Mouse (Mus musculus) lung, postnatal 4 days (tissue): ENCODE results near the gene Ina.
"Not testable (repeated sequence)": the region's sequence is repeated elsewhere in the genome, so short reads cannot be mapped to it uniquely, and the experiment has no call there.

Experiments used
- DNase-seq, 2 experiments: peaks; one replicate each; pipeline ENCODE4 v3.0.0; 2021

Ina gene

DNA sequence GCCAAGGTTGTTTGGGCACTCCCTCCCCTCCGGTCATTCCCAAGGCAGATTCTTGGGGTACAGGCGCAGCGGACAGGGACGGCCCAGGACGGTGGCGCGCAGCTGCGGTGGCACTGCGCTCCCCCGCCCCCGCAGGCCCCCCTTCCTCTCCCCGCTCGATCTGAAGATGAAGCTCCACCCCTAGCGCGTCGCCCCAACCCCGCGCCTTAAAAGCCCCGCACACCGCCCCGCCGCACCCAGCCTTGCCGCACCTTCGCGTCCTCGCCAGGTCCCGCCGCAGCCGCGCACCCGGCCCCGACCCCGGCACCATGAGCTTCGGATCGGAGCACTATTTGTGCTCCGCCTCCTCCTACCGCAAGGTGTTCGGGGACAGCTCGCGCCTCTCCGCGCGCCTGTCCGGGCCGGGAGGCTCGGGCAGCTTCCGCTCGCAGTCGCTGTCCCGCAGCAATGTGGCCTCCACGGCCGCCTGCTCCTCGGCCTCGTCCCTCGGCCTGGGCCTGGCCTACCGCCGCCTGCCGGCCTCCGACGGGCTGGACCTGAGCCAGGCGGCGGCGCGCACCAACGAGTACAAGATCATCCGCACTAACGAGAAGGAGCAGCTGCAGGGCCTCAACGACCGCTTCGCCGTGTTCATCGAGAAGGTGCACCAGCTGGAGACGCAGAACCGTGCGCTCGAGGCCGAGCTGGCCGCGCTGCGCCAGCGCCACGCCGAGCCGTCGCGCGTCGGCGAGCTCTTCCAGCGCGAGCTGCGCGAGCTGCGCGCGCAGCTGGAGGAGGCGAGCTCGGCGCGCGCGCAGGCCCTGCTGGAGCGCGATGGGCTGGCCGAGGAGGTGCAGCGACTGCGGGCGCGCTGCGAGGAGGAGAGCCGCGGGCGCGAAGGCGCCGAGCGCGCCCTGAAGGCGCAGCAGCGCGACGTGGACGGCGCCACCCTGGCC lies at the start of gene Ina, which contains the start of gene Nt5c2:
TSS of gene Ina (plus strand) at position 252 of the 935 bp plus-strand sequence.
TSS of gene Nt5c2 (minus strand) at position 707 of the 935 bp plus-strand sequence.
- DNase-seq, result peak; percentile 29 to 65

DNA sequence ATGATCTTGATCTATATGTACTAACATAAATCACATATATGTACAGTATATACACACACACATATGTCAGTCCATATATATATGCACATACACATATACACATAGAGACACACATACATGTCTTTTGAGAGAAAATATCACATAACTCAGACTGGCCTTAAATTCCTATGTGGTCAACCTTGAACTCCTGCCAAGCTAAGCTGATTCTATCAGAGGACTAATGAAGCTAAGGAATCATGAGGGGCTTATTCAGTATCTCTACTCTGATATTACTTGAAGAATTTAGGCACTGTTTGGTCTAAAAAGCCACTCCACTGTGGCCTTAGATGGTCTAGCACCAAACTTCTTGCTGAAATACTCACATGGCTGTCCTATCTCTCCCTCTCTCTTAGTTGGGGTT lies 49.0 kb upstream of the Ina start:
- DNase-seq, result no peak

DNA sequence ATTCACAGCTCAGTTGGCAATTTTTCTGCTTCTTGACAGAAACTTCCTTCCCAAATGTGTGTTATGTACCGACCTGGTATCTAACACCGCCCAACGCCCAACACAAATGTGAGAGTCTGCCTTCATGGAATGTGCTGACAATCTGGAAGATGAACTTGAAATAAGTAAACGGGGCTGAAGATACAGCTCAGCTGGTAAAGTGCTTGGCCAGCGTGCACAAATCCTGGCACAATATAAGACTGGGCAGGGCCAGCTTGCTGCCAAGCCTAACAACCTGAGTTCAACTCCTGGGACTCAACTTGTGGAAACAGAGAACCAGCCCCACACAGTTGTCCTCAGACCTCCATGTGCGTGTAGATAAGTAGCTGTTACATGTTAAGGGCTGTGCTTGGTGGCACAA lies 48.2 kb upstream of the Ina start:
- no peak for DNase-seq

DNA sequence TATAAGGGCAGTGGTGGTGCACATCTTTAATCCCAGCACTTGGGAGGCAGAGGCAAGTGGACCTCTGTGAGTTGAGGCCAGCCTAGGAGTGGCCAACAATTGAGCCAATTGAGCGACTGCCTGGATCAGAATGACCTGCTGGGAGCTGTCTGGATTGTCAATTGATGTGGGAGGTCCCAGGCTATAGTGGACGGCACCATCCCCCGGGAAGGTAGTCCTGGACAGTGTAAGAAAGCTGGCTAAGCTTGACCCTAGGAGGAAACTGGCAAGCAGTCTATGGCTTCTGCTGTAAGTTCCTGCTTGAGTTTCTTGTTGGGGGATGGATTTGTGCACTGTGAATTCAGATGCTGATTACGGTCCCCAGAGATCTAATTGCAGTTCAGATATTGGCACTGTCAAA lies 46.6 kb upstream of the Ina start:
- DNase-seq, result no peak

DNA sequence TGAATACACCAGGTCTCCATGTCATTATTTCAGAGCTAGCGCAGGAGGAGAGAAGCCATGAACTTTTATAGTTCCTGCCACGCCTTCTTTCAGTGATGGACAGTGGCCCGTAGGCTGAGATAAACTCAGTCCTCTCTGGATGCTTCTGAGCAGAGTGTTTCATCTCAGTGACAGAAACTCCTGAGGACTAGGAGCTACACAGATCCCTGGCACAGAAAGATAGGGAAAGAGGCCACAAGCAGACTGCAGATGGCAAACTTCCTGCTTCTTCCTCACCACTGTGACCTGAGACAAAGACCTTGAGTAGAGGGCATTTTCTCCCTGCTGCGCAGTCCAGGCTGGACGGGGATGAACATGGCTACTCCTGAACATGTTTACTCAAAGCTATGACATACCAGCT lies 45.7 kb upstream of the Ina start:
- no peak for DNase-seq

DNA sequence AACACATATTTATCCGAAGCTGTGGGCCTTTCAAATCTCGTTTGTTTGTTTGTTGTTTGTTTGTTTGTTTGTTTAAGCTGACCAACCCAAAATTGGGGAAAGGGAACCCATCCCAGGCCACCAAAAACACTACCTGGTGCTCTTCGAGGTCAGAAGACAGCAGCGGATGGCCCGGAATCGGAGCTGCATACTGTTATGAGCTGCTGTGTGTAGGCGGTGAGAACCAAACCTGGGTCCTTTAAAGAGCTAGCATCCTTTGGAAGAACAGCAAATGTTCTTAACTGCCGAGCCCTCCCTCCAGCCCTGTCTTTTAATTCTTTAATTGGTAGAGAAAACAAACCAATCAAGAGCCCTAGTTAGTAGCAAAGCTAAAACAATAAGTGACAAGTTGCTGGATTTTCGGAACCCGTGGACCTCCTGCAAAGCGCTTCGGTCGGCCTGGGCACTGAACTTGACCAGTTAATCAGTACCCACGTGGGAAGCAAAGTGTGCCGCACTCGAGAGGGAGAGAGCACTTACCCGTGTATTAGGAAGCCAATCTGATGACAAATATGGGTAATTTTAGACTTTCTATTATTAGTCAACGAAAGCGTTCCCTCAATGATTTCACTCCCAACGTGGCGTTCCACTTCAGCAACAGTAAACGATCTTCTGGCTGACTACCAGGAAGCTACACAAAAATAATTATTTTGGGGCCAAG lies 45.1 kb upstream of the Ina start:
- peak; percentile 49 to 58 for DNase-seq

DNA sequence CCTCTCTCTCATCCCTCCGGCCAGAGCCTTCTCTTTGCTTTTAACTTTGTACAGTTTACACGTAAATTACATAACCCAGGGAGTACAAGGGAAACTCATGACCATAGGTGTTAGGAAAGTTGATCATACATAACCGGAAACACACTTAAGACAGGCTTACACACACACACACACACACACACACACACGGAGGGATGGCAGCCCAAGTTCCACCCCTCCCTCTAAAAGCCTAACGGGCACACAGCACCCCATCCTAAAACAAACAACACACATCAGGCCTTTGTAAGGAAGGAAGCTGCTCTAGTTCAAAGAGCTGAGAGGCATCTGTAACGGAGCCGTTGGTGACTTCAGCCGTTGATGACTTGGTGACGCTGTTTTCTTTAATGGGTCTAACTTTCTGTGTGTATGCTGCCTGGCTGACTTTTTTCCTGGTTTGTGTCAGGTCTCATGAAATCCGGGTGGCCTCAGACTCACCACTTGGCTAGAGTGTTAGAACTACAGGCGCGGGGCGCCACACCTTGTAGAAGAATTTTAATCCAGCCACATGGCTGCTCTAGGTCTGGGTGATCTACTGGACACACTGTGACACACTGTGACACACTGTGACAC lies 44.3 kb upstream of the Ina start:
- peak; percentile 44 to 59 for DNase-seq

DNA sequence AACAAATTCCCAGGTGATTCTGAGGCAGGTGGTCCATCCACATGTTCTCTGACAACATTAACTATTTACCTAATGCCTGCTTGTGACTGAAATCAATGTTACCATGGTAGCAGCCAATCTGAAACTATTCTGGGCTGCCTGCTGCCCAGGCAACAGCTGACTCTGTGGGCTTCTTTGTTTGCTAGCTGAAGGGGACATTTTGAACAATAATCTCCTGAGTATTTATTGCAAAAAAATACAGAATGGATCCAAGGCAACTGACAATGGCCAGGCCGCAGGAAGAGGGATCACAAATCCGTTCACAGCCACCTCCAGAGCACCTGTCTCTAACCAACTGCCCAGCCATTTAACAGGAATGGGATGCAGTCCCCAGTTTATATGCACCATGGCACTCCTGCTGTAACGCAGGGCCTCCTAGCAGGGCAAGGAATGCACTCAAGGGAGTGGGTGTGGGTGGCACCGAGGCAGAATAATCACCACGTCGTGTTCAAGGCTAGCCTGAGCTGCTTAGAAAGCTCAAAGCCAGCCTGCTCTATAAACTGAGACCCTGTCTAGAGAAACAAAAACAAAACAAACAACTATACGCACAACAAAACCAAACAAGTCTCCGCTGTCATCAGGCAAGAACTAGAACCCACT lies 43.3 kb upstream of the Ina start:
- no peak for DNase-seq

DNA sequence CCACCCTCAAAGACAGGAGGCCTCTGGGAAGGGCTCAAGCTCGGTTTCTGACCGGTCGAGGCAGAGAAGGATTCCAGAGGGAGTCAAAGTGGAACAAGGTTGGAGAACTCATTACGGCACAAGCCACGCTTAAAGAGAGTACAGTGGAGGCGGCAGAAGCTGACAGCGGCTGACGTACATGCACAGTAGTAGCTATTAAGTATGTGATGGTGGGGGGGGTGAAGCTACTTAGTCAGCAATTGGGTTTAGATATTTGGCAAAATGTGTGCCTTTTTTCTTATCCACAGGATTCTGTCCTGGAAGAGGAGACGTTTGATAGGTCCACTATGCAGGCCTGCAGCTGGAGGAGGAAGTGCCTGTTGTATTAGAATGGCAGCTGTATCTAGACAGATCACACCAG lies 42.8 kb upstream of the Ina start:
- DNase-seq, result no peak

DNA sequence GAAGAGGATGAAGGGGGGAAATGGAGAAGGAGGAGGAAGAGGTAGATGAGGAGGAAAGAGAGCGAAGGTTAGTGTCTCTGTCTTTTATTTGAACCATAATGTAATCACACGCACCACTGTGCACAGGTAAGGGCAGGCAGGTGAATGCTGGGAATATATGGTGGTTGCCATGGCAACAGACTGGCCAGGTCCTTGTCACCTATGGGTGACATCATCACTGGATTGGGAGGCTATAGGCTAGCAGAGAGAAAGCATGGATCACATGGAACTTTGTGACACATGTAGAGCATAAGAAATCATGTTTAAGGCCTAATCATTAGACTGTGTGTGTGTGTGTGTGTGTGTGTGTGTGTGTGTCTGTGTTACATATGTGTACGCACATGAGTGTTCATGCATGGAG lies 42.3 kb upstream of the Ina start:
- DNase-seq, result no peak

DNA sequence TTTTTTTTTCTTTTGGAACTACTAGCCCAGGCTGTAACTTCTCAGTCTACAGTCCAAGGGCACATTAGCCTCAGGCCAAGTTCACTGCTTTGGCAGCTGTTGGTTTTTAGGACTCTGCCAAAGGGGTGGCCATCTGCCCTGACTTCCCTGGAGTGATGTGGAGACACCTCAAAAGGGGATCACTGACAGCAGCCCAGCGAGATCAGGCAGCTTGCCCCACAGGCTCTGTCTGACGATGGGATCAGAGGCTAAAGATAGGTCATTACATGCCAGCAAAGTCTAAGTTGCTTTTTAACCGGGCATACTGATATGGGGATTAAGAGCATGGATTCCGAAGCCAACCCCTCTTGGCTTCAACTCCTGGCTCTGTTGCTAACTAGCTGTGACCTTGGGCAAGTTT lies 38.9 kb upstream of the Ina start:
- peak in 1 of 2 experiments; percentile 76 for DNase-seq

DNA sequence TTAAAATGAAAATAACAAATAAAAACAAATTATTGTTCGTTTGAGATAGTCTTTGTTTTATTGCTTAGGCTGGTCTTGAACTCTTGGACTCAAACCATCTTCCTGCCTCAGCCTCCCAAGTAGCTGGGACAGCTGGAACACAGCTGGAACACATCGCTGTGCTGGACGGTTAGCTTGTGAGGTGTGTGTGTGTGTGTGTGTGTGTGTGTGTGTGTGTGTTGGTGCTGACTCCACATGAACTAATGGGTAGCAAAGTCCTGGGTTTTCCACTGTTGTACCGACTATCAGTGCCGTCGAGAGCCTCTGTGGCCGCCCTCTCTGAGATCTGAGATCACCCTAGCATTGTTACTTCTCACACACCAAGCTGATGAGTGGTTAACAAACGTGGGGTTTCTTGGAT lies 38.5 kb upstream of the Ina start:
- DNase-seq, result no peak

DNA sequence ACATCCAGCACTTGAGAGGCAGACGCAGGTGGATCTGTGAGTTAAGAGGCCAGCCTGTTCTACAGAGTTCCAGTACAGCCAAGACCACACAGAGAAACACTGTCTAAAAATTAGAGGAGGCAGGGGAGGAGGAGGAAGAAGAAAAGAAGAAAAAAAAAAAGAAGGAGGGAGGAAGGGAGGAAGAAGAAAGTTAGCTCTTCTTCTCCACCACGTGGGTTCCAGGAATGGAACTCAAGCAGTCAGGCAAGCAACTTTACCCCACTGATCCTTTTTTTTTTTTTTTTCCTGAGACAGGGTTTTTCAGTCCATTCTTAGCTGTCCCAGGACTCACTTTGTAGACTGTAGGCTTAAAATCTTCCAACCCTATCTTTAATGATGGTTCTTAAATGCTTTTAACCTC lies 37.8 kb upstream of the Ina start:
- DNase-seq, result no peak

DNA sequence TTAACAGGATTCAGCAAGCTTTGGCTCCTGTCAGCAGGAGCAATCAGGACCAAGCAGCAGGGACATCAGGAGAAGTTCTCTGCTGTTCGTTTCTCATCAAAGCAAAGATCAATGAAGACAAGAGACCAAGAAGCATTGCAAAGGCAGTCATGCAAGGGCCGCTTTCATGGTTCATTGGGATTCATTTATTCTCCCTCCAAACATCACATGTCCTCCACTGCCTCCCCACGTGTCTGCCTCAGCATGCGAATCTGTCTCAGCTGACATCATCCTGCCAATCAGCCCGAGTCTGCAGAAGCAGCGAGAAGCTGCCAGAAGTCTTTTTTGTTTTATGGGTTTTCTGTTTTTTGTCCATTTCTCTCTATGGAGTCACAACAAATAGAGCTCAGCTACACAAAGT lies 37.0 kb upstream of the Ina start:
- DNase-seq, result no peak

DNA sequence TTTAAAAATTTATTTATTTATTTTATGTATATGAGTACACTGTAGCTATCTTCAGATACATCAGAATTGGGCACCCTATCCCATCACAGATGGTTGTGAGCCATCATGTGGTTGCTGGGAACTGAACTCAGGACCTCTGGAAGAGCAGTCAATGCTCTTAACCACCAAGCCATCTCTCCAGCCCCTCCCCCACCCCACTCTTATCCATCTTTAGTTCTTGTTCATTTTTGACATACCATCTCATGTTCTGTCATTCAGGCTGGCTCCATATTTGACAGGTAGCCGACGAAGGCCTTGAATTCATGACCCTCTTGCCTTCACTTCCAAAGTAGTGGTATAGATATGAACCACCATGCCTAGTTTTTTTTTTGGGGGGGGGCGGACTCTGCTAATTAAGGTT lies 36.4 kb upstream of the Ina start:
- DNase-seq, result not testable (repeated sequence)

DNA sequence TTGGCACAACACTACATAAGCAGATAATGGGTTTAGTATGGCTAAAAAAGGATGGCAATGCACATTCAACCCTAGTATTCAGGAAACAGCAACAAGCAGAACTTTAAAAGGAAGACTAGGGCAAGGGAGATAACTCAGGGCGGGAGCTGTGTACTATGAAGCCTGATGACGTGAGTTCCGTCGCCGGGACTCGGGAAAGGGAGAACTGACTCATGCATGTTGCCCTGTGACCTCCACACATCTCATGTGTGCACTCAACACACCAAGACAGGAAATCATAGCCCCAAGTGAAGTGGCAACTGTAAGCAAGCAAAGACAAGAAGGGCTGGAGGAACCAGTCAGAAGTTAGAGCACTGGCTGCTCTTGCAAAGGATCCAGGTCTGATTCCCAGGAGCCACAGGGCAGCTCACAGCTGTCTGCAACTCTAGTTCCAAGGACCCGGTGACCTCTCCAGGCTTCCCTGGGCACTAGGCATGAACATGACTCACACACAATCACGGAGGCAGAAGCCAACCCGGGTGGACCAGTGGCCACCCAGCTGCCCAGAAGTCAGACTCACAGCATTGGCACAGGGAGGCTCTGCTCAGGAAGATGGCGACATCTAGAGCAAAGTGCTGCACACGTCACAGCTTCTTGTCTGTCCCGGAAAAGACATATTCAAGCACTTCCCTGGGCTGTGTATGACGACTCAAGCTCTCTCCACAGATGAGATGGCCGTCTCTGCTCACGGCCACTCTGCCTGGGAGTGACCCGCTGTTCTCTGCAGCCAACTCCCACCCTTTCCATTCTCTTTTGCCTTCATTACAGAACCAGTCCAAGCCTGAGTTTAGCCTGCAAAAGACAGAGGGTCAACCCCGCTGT lies 35.3 kb upstream of the Ina start:
- no peak for DNase-seq

DNA sequence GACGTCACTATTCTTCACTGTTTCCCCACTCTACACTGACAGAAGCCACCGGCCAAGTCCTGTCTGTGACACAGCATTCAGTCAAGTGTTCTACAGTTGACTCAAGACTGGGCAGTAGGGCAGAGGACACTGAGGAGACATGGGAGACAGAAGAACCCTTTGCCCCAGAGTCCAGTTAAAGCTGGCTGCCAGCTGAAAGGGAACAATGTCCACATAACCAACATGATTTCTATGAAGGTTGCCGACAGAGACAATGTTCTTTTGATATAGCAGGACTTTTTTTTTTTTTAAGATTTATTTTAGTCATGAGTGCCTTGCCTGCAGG lies 34.8 kb upstream of the Ina start:
- no peak for DNase-seq

DNA sequence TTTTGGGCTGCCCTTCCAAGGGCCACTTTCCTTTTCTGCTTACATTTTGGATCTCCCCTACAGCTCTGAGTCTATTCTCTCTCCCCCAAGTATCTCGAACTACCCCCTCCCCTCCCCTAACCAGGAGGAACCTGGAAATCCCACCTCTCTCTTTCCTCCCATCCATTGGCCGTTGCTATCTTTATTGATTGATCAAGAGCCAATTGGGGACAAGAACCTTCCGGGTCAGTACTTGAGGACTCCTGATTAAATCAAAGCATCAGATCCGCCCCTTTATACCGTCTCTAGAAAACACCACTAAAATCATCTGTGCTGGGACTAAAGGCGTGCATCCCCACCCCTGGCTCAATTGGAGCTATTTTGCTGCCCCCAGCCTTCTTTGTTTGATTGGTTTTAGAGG lies 33.0 kb upstream of the Ina start:
- no peak for DNase-seq

DNA sequence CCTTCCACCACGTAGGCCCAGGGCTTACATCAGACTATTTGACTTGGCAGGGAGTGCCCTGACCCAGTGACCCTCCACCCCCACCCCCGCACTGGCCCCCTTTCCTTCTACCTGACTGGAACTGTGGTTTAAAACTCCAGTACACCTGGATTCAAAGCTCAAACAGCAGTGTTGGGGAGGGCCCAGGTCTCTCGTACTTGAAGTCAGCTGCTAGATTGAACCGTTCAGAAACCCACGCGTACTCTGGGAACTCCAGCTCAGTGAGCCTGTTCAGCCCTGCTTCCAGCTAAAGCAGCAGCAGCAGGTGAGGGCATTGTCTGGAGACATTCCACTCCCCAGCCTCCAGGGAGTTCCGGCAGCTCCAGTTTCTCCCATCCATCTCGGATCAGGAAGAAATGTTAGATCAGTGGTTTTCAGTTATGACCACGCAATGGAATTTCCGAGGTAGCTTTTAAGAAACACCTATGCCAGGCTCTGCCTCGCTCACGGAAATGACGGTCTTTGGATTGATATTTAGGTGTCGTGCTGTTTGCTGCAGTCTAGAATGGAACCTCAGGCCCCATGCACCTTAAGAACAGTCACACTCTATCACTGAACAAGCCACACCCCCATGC lies 31.0 kb upstream of the Ina start:
- no peak for DNase-seq

DNA sequence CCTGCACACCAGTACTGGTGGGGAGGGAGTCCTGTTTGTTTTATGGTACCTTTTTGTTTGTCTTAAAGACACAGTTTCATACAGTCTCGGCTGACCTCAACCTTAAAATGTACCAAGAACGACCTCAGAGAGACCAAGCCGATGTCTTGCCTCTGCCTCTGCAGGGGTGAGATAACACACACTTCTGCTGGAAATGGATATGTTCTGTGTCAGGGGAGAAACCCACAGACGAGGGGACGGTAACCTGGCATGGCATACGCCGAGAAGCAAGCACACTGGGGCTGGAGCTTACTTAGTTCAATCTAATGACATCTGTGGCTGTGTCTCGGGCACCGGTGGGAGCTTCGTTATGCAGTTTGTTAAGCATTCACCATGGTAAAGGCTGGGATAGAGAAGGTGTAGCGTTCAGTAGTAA lies 30.5 kb upstream of the Ina start:
- no peak for DNase-seq

DNA sequence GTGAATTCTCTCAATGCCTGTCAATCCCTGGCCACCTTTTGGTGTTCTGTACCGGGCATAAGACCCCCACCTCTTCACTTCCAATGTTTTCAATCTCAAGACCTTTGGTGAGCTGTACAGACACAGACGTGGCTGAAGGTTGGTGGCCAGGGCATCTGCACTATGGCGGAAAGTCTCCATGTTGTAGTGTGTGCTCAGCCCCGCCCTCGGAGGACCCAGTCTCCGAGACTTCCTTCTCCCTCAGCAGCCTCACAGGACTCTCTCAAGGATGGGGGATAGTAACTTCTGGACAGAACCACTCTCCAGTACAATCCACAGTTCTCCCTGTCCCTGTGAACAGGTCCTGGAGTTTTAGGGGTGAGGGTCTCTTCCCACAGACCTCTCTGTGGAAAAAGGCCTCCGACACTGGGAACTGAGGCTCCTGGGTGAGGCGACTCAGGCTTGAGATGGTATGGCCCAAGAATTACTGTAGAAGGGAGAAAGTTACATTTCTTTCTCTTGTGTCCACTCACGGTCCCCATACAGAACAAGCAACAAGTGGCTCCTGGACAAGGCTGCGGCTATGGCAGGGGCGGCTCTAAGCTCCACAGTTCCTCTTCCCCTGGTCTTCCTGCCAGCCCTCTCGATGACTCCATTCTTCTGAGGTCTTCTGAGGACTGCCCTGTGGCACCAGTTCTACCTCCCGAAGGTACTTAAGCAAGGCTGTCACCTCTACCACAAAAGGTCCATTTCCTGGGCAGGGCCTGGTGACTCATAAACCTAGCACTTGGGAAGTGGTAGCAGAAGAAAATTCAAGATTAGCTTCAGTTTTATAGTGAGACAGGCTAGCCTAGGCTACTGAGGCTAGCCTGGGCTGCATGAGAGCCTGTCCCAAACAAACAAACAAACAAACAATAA lies 29.5 kb upstream of the Ina start:
- DNase-seq, result peak; percentile 49 to 53
